10 mouse cellular contexts compared by ENCODE assay signal in genomic region chr13:20306180-20307177, GRCm38 (mm10).
DNase-seq lines count a peak whose midpoint lies in the region; TF ChIP-seq lines count a peak whose summit lies in the region.
"Had no signal": no experiment of that assay in that cellular context is flagged by ENCODE, and none has a peak within 500 bp of the region (broad histone marks: within the 10 kb centered on the region; RNA-seq: fewer than 3 reads in every experiment).

No protein-coding gene starts in this region.

- intact Hi-C loops in gastrocnemius, adult 2 months (cut with DNase I), result no loop called here
- intact Hi-C loops in gastrocnemius, postnatal 36 days (cut with DNase I), result no loop called here

- 17% methylated on average over 5 of the region's 5 CpGs for WGBS in macrophage (ENCODE audit: missing documents)

- no peaks in the 10 kb centered on the region for H3K79me2 ChIP-seq in macrophage (ENCODE audit: inconsistent target)

- H3K4me3 ChIP-seq in gastrocnemius, adult 2 months, result no peak overlapping the region
- no peak overlapping the region for H3K4me3 ChIP-seq in macrophage (ENCODE audit: inconsistent target)
- H3K4me3 ChIP-seq: embryonic facial prominence, embryonic 12.5 days had no signal

- peak; percentile 60 for DNase-seq in gastrocnemius, adult 2 months
- DNase-seq in gastrocnemius, postnatal 36 days, result no peak
- DNase-seq in NIH3T3 (ENCODE audit: low read depth), result peak; percentile 21
- DNase-seq in gastrocnemius, postnatal 25 days, result peak; percentile 33
- no peak for DNase-seq in ovary, postnatal 14 days (ENCODE audit: low spot score)
- no peak for DNase-seq in kidney, adult 9 months
- no peak for DNase-seq in kidney, postnatal 10 days

- H3K36me3 ChIP-seq in macrophage (ENCODE audit: inconsistent target), result 0 out of 2 replicates have a peak, but pooled peaks cover 13% of the 10 kb centered on the region
- H3K36me3 ChIP-seq: embryonic facial prominence, embryonic 12.5 days; G1E had no signal

- no peak for TF ChIP-seq CTCF in gastrocnemius, adult 2 months (IDR thresholded peaks at IDR 0.05)

- H3K27ac ChIP-seq in gastrocnemius, adult 2 months, result peak overlapping the region; percentile 84
- H3K27ac ChIP-seq in macrophage, result peak overlapping the region; percentile 41
- H3K27ac ChIP-seq: embryonic facial prominence, embryonic 12.5 days had no signal

Comparison
In these comparisons a context has a peak if more than half of its experiments do, and no peak if none do; other contexts are left out.
1. DNase-seq: peak in gastrocnemius, adult 2 months (single experiment), NIH3T3 (single experiment) and gastrocnemius, postnatal 25 days (single experiment); none in gastrocnemius, postnatal 36 days (0 of 2), ovary, postnatal 14 days (single experiment), kidney, adult 9 months (single experiment) and kidney, postnatal 10 days (single experiment).